9 mouse cellular contexts compared by ENCODE assay signal in genomic region chr9:41182550-41182949, GRCm38 (mm10). TPM values are rescaled to one million over a fixed set of nuclear protein-coding genes. Genes with fewer than 3 reads are reported as not detected.
DNase-seq lines count a peak whose midpoint lies in the region; ATAC-seq and TF ChIP-seq lines count a peak whose summit lies in the region.
"Had no signal": no experiment of that assay in that cellular context is flagged by ENCODE, and none has a peak within 500 bp of the region (broad histone marks: within the 10 kb centered on the region; RNA-seq: fewer than 3 reads in every experiment).

No protein-coding gene starts in this region.

- peak; percentile 66 for ATAC-seq in midbrain, embryonic 13.5 days
- no peak for ATAC-seq in midbrain, embryonic 11.5 days (ENCODE audit: low FRiP score)
- peak; percentile 85 for ATAC-seq in activated CD4-positive, CD25-positive, alpha-beta regulatory T cell, adult 4 months
- peak; percentile 92 for ATAC-seq in forebrain, postnatal 0 days

- H3K4me2 ChIP-seq in midbrain, embryonic 13.5 days (replicated peaks), result no peak overlapping the region
- no peak overlapping the region for H3K4me2 ChIP-seq in midbrain, embryonic 11.5 days
- no peak overlapping the region for H3K4me2 ChIP-seq in forebrain, postnatal 0 days (ENCODE audit: low read depth)
- H3K4me2 ChIP-seq: embryonic facial prominence, embryonic 13.5 days had no signal

- no peak overlapping the region for H3K9ac ChIP-seq in midbrain, embryonic 13.5 days (replicated peaks)
- no peak overlapping the region for H3K9ac ChIP-seq in midbrain, embryonic 11.5 days (ENCODE audit: low read length)
- H3K9ac ChIP-seq in forebrain, postnatal 0 days, result no peak overlapping the region
- H3K9ac ChIP-seq: embryonic facial prominence, embryonic 13.5 days had no signal

- H3K36me3 ChIP-seq in midbrain, embryonic 13.5 days, result no peaks in the 10 kb centered on the region
- H3K36me3 ChIP-seq in midbrain, embryonic 11.5 days (ENCODE audit: control insufficient read depth, insufficient read depth, low read length), result no peaks in the 10 kb centered on the region
- H3K36me3 ChIP-seq in forebrain, postnatal 0 days (ENCODE audit: insufficient read depth), result no peaks in the 10 kb centered on the region
- H3K36me3 ChIP-seq: embryonic facial prominence, embryonic 13.5 days had no signal

- no peak overlapping the region for H3K4me3 ChIP-seq in midbrain, embryonic 13.5 days (replicated peaks)
- H3K4me3 ChIP-seq in midbrain, embryonic 11.5 days (ENCODE audit: low read depth, low read length), result no peak overlapping the region
- H3K4me3 ChIP-seq in forebrain, postnatal 0 days (ENCODE audit: low read depth, low read length), result no peak overlapping the region
- H3K4me3 ChIP-seq: embryonic facial prominence, embryonic 13.5 days had no signal

- no peak for DNase-seq in midbrain, embryonic 11.5 days (ENCODE audit: low spot score, missing footprints)
- DNase-seq in forebrain, postnatal 0 days, result peak; percentile 80
- DNase-seq in kidney, postnatal 36 days, result peak; percentile 37 to 60
- DNase-seq in lung, postnatal 25 days (ENCODE audit: low spot score), result peak; percentile 51
- peak; percentile 19 for DNase-seq in skeletal muscle tissue, adult 2 months (ENCODE audit: low read depth, low spot score)
- DNase-seq in urinary bladder, postnatal 10 days (ENCODE audit: low spot score), result no peak

- 0 out of 2 replicates have a peak, but pooled peaks cover 5% of the 10 kb centered on the region for H3K4me1 ChIP-seq in midbrain, embryonic 13.5 days (replicated peaks)
- H3K4me1 ChIP-seq in midbrain, embryonic 11.5 days (ENCODE audit: control insufficient read depth, insufficient read depth, low read length), result peaks cover 5% of the 10 kb centered on the region
- no peaks in the 10 kb centered on the region for H3K4me1 ChIP-seq in forebrain, postnatal 0 days (ENCODE audit: insufficient read depth)

- no peak overlapping the region for H3K27ac ChIP-seq in midbrain, embryonic 13.5 days
- H3K27ac ChIP-seq in midbrain, embryonic 11.5 days (ENCODE audit: low read depth, low read length), result no peak overlapping the region
- no peak overlapping the region for H3K27ac ChIP-seq in forebrain, postnatal 0 days (ENCODE audit: low read depth, low read length)
- H3K27ac ChIP-seq: embryonic facial prominence, embryonic 13.5 days had no signal

- no peaks in the 10 kb centered on the region for H3K9me3 ChIP-seq in midbrain, embryonic 13.5 days
- H3K9me3 ChIP-seq in midbrain, embryonic 11.5 days (ENCODE audit: control insufficient read depth, low read length), result no peaks in the 10 kb centered on the region
- no peaks in the 10 kb centered on the region for H3K9me3 ChIP-seq in forebrain, postnatal 0 days (ENCODE audit: low read length)
- H3K9me3 ChIP-seq: embryonic facial prominence, embryonic 13.5 days had no signal

- TF ChIP-seq CTCF in forebrain, postnatal 0 days (IDR thresholded peaks at IDR 0.05; ENCODE audit: low read depth), result peak; percentile 92

- H3K27me3 ChIP-seq in midbrain, embryonic 13.5 days, result no peaks in the 10 kb centered on the region
- no peaks in the 10 kb centered on the region for H3K27me3 ChIP-seq in midbrain, embryonic 11.5 days (ENCODE audit: control insufficient read depth, insufficient read depth, low read length)
- no peaks in the 10 kb centered on the region for H3K27me3 ChIP-seq in forebrain, postnatal 0 days (ENCODE audit: insufficient read depth, low read length)
- H3K27me3 ChIP-seq: embryonic facial prominence, embryonic 13.5 days had no signal

RNA-seq across cellular contexts. Expression of gene Ubash3b, which starts 21.1 kb away (rescaled TPM):
- polyA plus RNA-seq in midbrain, embryonic 13.5 days (2015; fragmentation: Nextera tagmentation; extraction: Ambion mirVana), result 12.1 and 12.6 TPM in 2 replicates
- polyA plus RNA-seq in midbrain, embryonic 11.5 days (2014; fragmentation: Nextera tagmentation; extraction: Ambion mirVana), result 9.4 and 9.5 TPM in 2 replicates
- 10 to 100 TPM; 18.3 to 25.0 TPM for polyA plus RNA-seq in activated CD4-positive, CD25-positive, alpha-beta regulatory T cell, adult 4 months (2017; shearing (Covaris generic))
- 17.8 and 23.8 TPM in 2 replicates for total RNA-seq in forebrain, postnatal 0 days (2014; rRNA removed)
- 17.1 and 25.4 TPM in 2 replicates for polyA plus RNA-seq in forebrain, postnatal 0 days (2015; fragmentation: Nextera tagmentation; extraction: Ambion mirVana)

Comparison
In these comparisons a context has a peak if more than half of its experiments do, and no peak if none do; other contexts are left out.
1. DNase-seq: peak in forebrain, postnatal 0 days (single experiment), kidney, postnatal 36 days (2 of 2), lung, postnatal 25 days (single experiment) and skeletal muscle tissue, adult 2 months (single experiment); none in midbrain, embryonic 11.5 days (single experiment) and urinary bladder, postnatal 10 days (single experiment).